Mouse (Mus musculus) gastrocnemius, adult 2 months (tissue): ENCODE measurements around the gene Ints14. TPM values are rescaled to one million over a fixed set of nuclear protein-coding genes. Genes with fewer than 3 reads are reported as not detected.

ENCODE experiments used
- DNase-seq: peaks from one replicate; pipeline ENCODE4 v3.0.0; 2022
- H3K27ac ChIP-seq: fragments of 200-600 bp; 2 replicates; pipeline ENCODE4 v1.8.1; 2022; ENCODE audit warnings: mild to moderate bottlenecking
- H3K4me3 ChIP-seq: fragments of 200-600 bp; 2 replicates; pipeline ENCODE4 v1.8.1; 2022; ENCODE audit warnings: mild to moderate bottlenecking, moderate library complexity
- CTCF ChIP-seq: fragments of 200-600 bp; IDR thresholded peaks from 2 replicates; pipeline ENCODE4 v1.8.1; 2022; ENCODE audit warnings: antibody characterized with exemption, mild to moderate bottlenecking, moderate library complexity
- intact Hi-C: fragments of 180-260 bp; cut with DNase I; formaldehyde crosslinking; loops from one replicate; pipeline ENCODE4 v1.15.1; 2025
- total RNA-seq, 2 experiments: library from RNA; stranded (reverse); gene quantifications; 2 replicates each; pipeline ENCODE4 v1.2.3; 2021

The Ints14 gene
- total RNA-seq, 2 experiments from 2014 or later, result 16.9 to 17.5 TPM

- no peak for DNase-seq
- no peak overlapping the region for H3K4me3 ChIP-seq
- TF ChIP-seq CTCF, result no peak
- intact Hi-C loops, result no loop called here
- H3K27ac ChIP-seq, result peak overlapping the region; percentile 50
Observed at GRCm38 (mm10) chr9:65015461-65016222, 54.9 kb downstream of the Ints14 start.

GRCm38 (mm10) chr9:65016241-65016977 lies 55.7 kb downstream of the Ints14 start:
- no peak for DNase-seq
- intact Hi-C loops, result no loop called here
- TF ChIP-seq CTCF, result no peak
- H3K27ac ChIP-seq, result peak overlapping the region; percentile 50
- no peak overlapping the region for H3K4me3 ChIP-seq

GRCm38 (mm10) chr9:65016978-65017827 lies 56.5 kb downstream of the Ints14 start:
- intact Hi-C loops, result no loop called here
- TF ChIP-seq CTCF, result no peak
- H3K4me3 ChIP-seq, result no peak overlapping the region
- no peak for DNase-seq
- H3K27ac ChIP-seq, result peak overlapping the region; percentile 50

GRCm38 (mm10) chr9:65017896-65018295 lies 57.2 kb downstream of the Ints14 start:
- no peak for TF ChIP-seq CTCF
- intact Hi-C loops, result no loop called here

GRCm38 (mm10) chr9:65018588-65019121 lies 58.0 kb downstream of the Ints14 start:
- intact Hi-C loops, result no loop called here
- TF ChIP-seq CTCF, result no peak
- no peak overlapping the region for H3K4me3 ChIP-seq
- no peak overlapping the region for H3K27ac ChIP-seq
- no peak for DNase-seq

More at GRCm38 (mm10) chr9:65017896-65018295, 57.2 kb downstream of the Ints14 start:
- H3K27ac ChIP-seq, result no peak overlapping the region
- DNase-seq, result no peak
- H3K4me3 ChIP-seq, result no peak overlapping the region

DNA sequence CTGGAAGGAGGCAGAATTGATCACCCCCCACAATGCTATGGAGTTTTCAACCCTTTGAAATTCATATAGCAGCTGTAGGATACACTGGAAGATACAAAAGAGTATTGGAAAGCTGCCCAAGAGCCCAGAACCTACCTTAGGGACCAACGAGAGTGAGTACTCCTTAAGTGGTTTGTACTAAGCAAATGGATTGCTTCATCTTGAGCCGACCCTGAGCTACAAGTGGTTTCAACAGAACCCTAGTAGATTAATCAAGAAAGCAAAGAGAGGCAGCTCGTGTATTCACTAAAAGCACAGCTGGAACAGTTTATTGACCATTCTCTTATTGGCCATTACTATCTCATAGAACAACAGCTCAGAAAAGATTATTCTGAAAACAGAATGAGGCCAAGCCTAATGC lies 58.4 kb downstream of the Ints14 start:
- peak overlapping the region; percentile 20; the same call in 1 of the 2 replicates for H3K27ac ChIP-seq
- intact Hi-C loops, result no loop called here
- H3K4me3 ChIP-seq, result no peak overlapping the region
- TF ChIP-seq CTCF, result no peak
- DNase-seq, result no peak

DNA sequence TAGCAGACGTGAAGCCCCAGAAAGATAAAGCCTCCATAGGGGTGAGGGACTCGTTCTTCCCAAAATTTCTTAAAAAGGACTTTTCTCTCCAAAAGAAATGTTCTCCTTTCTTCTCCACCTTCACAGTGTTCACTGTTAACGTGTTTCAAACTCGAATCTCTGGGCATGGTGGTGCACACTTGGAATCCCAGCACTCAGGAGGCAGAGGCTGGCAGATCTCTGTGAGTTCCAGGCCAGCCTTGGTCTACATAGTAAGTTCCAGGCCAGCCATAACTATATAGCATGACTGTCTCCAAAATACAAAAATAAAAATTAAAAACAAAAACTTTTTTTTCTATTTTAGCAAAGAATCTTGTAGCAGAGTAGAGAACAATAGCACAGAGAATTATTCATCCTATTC lies 59.4 kb downstream of the Ints14 start:
- intact Hi-C loops, result no loop called here
- no peak overlapping the region for H3K27ac ChIP-seq
- DNase-seq, result no peak
- TF ChIP-seq CTCF, result no peak
- peak overlapping the region; percentile 100 for H3K4me3 ChIP-seq

- H3K4me3 ChIP-seq, result peak within 1 kb of the TSS; percentile 100
- DNase-seq, result peak; percentile 95
- no peak for TF ChIP-seq CTCF
- peak within 1 kb of the TSS; percentile 96 for H3K27ac ChIP-seq
- intact Hi-C loops, result no loop called here
Observed at GRCm38 (mm10) chr9:65020991-65021886, 60.5 kb downstream of the Ints14 start, which contains the start of gene Hacd3. Gene Hacd3 (minus strand): TSS chr9:65021693.

GRCm38 (mm10) chr9:65021887-65022579 lies 61.3 kb downstream of the Ints14 start:
- intact Hi-C loops, result no loop called here
- H3K4me3 ChIP-seq, result peak overlapping the region; percentile 100
- no peak for TF ChIP-seq CTCF

DNA sequence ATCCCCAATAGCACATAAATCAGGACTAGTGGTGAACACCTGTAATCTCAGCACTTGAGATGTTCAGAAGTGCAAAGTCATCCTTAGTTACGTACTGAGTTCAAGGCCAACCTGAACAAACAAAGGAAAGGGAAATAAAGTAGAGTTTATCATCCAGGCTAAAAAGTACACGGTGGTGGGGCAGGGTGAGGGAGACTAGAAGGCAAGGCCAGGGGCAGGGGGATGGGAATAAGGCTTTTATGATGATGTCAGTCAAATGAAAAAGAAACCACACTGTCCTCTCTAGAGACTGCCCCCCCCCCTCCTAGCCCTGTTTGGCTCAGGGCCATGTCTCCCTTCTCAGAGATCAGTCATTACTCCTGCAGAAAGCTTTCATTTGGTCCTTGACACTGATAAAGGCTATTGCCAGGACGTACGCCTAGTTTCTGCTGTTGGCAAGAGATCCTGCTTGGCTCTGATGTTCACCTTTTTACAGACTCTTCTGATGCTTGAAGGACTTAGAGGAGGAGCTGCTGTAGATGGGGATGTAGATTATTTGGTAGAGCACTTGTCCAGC lies 62.0 kb downstream of the Ints14 start:
- intact Hi-C loops, result no loop called here
- TF ChIP-seq CTCF, result no peak

More at GRCm38 (mm10) chr9:65021887-65022579, 61.3 kb downstream of the Ints14 start:
- DNase-seq, result no peak
- peak overlapping the region; percentile 96 for H3K27ac ChIP-seq

More for the DNA sequence above, 62.0 kb downstream of the Ints14 start:
- Histone ChIP-seq H3K4me3 (no peak overlapping the region), H3K27ac (peak overlapping the region; percentile 96)
- no peak for DNase-seq
